Mouse (Mus musculus) MEL (cell line): ENCODE results near the gene Rtf2. TPM values are rescaled to one million over a fixed set of nuclear protein-coding genes. Genes with fewer than 3 reads are reported as not detected.

Experiments used
- DNase-seq: peaks from one replicate; pipeline ENCODE4 v3.0.0; 2011; ENCODE audit warnings: low read depth, low spot score
- H3K27ac ChIP-seq: 2 replicates; pipeline ENCODE4 v1.5.1; 2012; ENCODE audit warnings: low read depth, mild to moderate bottlenecking, control low read depth, low read length, moderate library complexity; ENCODE audit not compliant: control insufficient read depth
- H3K27me3 ChIP-seq, 2 experiments: fragments of 150-350 bp in 1 of 2; sonication (generic) in 1 of 2; 2 replicates each; pipeline ENCODE4 v1.6.1; 2012; ENCODE audit warnings: low read length in 2 of 2, mild to moderate bottlenecking in 2 of 2, improper control_type of control experiment in 1 of 2, moderate library complexity in 1 of 2; ENCODE audit not compliant: insufficient read depth in 2 of 2, control insufficient read depth in 1 of 2
- H3K36me3 ChIP-seq, 2 experiments: 2 replicates each; pipeline ENCODE4 v1.6.1; 2012 to 2014; ENCODE audit warnings: low read length in 2 of 2, improper control_type of control experiment in 1 of 2, inconsistent platforms in 1 of 2, mild to moderate bottlenecking in 1 of 2; ENCODE audit not compliant: insufficient read depth in 2 of 2, control insufficient read depth in 1 of 2
- H3K4me1 ChIP-seq, 2 experiments: fragments of 150-350 bp in 1 of 2; sonication (generic) in 1 of 2; 2 replicates each; pipeline ENCODE4 v1.6.1; 2012; ENCODE audit warnings: low read length in 2 of 2, improper control_type of control experiment in 1 of 2, mild to moderate bottlenecking in 1 of 2; ENCODE audit not compliant: insufficient read depth in 2 of 2, control insufficient read depth in 1 of 2
- H3K4me3 ChIP-seq, 2 experiments: fragments of 150-350 bp in 1 of 2; sonication (generic) in 1 of 2; 2 replicates each; pipeline ENCODE4 v1.5.1; 2012; ENCODE audit warnings: low read depth in 2 of 2, low read length in 2 of 2, mild to moderate bottlenecking in 2 of 2, moderate library complexity in 2 of 2, control low read depth in 1 of 2, improper control_type of control experiment in 1 of 2; ENCODE audit not compliant: control insufficient read depth in 1 of 2, insufficient read depth in 1 of 2
- H3K79me2 ChIP-seq: 2 replicates; pipeline ENCODE4 v1.6.1; 2012; ENCODE audit warnings: mild to moderate bottlenecking, low read length, moderate library complexity; ENCODE audit not compliant: control insufficient read depth, poor library complexity, insufficient read depth
- H3K9ac ChIP-seq: 2 replicates; pipeline ENCODE4 v1.6.1; 2012; ENCODE audit warnings: low read depth, mild to moderate bottlenecking, control low read depth, low read length, moderate library complexity; ENCODE audit not compliant: control insufficient read depth, poor library complexity, severe bottlenecking
- H3K9me3 ChIP-seq: fragments of 150-350 bp; sonication (generic); replicated peaks from 2 replicates; pipeline ENCODE4 v1.6.1; 2012; ENCODE audit warnings: mild to moderate bottlenecking, low read length, improper control_type of control experiment, moderate library complexity; ENCODE audit not compliant: insufficient read depth
- CHD2 ChIP-seq: IDR thresholded peaks from 2 replicates; pipeline ENCODE4 v1.6.1; 2011; ENCODE audit warnings: low read length, improper control_type of control experiment
- CTCF ChIP-seq, 3 experiments: IDR thresholded peaks in 2 of 3; conservative IDR thresholded peaks in 1 of 3; 2 replicates each; pipeline ENCODE4 v1.5.1; 2011 to 2012; ENCODE audit warnings: low read length in 3 of 3, low read depth in 2 of 3, mild to moderate bottlenecking in 2 of 3, improper control_type of control experiment in 1 of 3, inconsistent platforms in 1 of 3, mixed read lengths in 1 of 3, moderate library complexity in 1 of 3; ENCODE audit not compliant: control insufficient read depth in 1 of 3, insufficient read depth in 1 of 3, poor library complexity in 1 of 3, severe bottlenecking in 1 of 3
- E2F4 ChIP-seq: IDR thresholded peaks from 2 replicates; pipeline ENCODE4 v1.6.1; 2011; ENCODE audit warnings: low read depth, low read length, improper control_type of control experiment, borderline replicate concordance
- ELF1 ChIP-seq: IDR thresholded peaks from 2 replicates; pipeline ENCODE4 v1.6.1; 2014; ENCODE audit warnings: low read depth, mild to moderate bottlenecking, inconsistent platforms, low read length, improper control_type of control experiment, moderate library complexity
- GABPA ChIP-seq: IDR thresholded peaks from 2 replicates; pipeline ENCODE4 v1.6.1; 2012; ENCODE audit warnings: low read depth, mild to moderate bottlenecking, inconsistent platforms, low read length, improper control_type of control experiment, moderate library complexity
- GATA1 ChIP-seq: IDR thresholded peaks from 2 replicates; pipeline ENCODE4 v1.6.1; 2011; ENCODE audit warnings: low read depth, low read length, improper control_type of control experiment
- HCFC1 ChIP-seq: IDR thresholded peaks from 2 replicates; pipeline ENCODE4 v1.6.1; 2012; ENCODE audit warnings: low read depth, mild to moderate bottlenecking, inconsistent platforms, low read length, improper control_type of control experiment, moderate library complexity
- JUND ChIP-seq: IDR thresholded peaks from 2 replicates; pipeline ENCODE4 v1.6.1; 2011; ENCODE audit warnings: low read depth, mild to moderate bottlenecking, improper control_type of control experiment, low read length
- MAX ChIP-seq: IDR thresholded peaks from 2 replicates; pipeline ENCODE4 v1.6.1; 2011; ENCODE audit warnings: low read length, improper control_type of control experiment
- MAZ ChIP-seq: IDR thresholded peaks from 2 replicates; pipeline ENCODE4 v1.6.1; 2012; ENCODE audit warnings: low read depth, mild to moderate bottlenecking, inconsistent platforms, low read length, improper control_type of control experiment
- MYB ChIP-seq: IDR thresholded peaks from 2 replicates; pipeline ENCODE4 v1.6.1; 2011; ENCODE audit warnings: mild to moderate bottlenecking, low read depth, low read length, improper control_type of control experiment
- NELFE ChIP-seq: IDR thresholded peaks from 2 replicates; pipeline ENCODE4 v1.6.1; 2011; ENCODE audit warnings: low read depth, low read length, improper control_type of control experiment
- NRF1 ChIP-seq: IDR thresholded peaks from 2 replicates; pipeline ENCODE4 v1.6.1; 2014; ENCODE audit warnings: low read depth, mild to moderate bottlenecking, inconsistent platforms, low read length, improper control_type of control experiment, moderate library complexity; ENCODE audit not compliant: poor library complexity, insufficient read depth, severe bottlenecking
- POLR2AphosphoS2 ChIP-seq: IDR thresholded peaks from 2 replicates; pipeline ENCODE4 v1.6.1; 2011; ENCODE audit warnings: low read length, improper control_type of control experiment
- SIN3A ChIP-seq: IDR thresholded peaks from 2 replicates; pipeline ENCODE4 v1.6.1; 2012; ENCODE audit warnings: low read length, improper control_type of control experiment, inconsistent platforms
- SMC3 ChIP-seq: IDR thresholded peaks from 2 replicates; pipeline ENCODE4 v1.6.1; 2011; ENCODE audit warnings: low read depth, low read length, improper control_type of control experiment
- TAL1 ChIP-seq: IDR thresholded peaks from 2 replicates; pipeline ENCODE4 v1.6.1; 2012; ENCODE audit warnings: mild to moderate bottlenecking, inconsistent platforms, low read length, moderate library complexity, mixed read lengths
- ZMIZ1 ChIP-seq: IDR thresholded peaks from 2 replicates; pipeline ENCODE4 v1.6.1; 2012; ENCODE audit warnings: low read depth, mild to moderate bottlenecking, inconsistent platforms, low read length, improper control_type of control experiment, moderate library complexity
- polyA plus RNA-seq, 2 experiments: library from polyadenylated mRNA; stranded (reverse) in 1 of 2; unstranded in 1 of 2; fragments of >175 nt in 1 of 2; fragments of >200 nt in 1 of 2; gene quantifications; 2 replicates each; pipeline versions ENCODE4 v1.2.1 to v1.2.4; 2012; ENCODE audit warnings: low replicate concordance in 2 of 2, low read depth in 1 of 2; ENCODE audit not compliant: insufficient read length in 2 of 2, insufficient read depth in 1 of 2, missing spikeins in 1 of 2
- total RNA-seq: library from RNA; depleted of rRNA; stranded (reverse); fragments of 300-350 nt; gene quantifications from 2 replicates; pipeline ENCODE4 v1.2.3, GENCODE M21; 2012

Gene Rtf2
- total and polyA plus RNA-seq, 3 experiments = 68.2 to 81.5 TPM; not detected in 1

GRCm38 (mm10) chr2:172395961-172396360 is 44.4 kb upstream of the Rtf2 start:
- no peaks in the 10 kb centered on the region for H3K9me3 ChIP-seq
- H3K27me3 ChIP-seq = no peaks in the 10 kb centered on the region
- H3K4me1 ChIP-seq = peaks cover 0 to 17% of the 10 kb centered on the region in 2 experiments; a peak in 3 of 4 replicates
- H3K9ac ChIP-seq = no peak overlapping the region
- peaks cover 0 to 5% of the 10 kb centered on the region in 2 experiments; a peak in 2 of 4 replicates for H3K36me3 ChIP-seq
- TF ChIP-seq ZMIZ1 = no peak
- TF ChIP-seq GATA1 = no peak
- no peak for TF ChIP-seq MYB
- no peak for TF ChIP-seq NRF1
- no peak for TF ChIP-seq JUND
- TF ChIP-seq CHD2 = no peak
- no peak for TF ChIP-seq MAZ
- no peak for TF ChIP-seq SMC3
- TF ChIP-seq POLR2AphosphoS2 = no peak
- no peak for TF ChIP-seq CTCF (IDR thresholded peaks at IDR 0.05 in 2 of 3, conservative IDR thresholded peaks at IDR 0.05 in 1 of 3; ENCODE audit: control insufficient read depth in 1 of 3, insufficient read depth in 1 of 3, low read depth in 2 of 3, low read length in 3 of 3, poor library complexity in 1 of 3, severe bottlenecking in 1 of 3)
- no peak for TF ChIP-seq MAX
- no peak for TF ChIP-seq ELF1
- no peak for TF ChIP-seq SIN3A
- TF ChIP-seq E2F4 = no peak
- TF ChIP-seq TAL1 = no peak
- no peak for TF ChIP-seq NELFE
- TF ChIP-seq GABPA = no peak
- DNase-seq = no peak
- no peaks in the 10 kb centered on the region for H3K79me2 ChIP-seq
- H3K27ac ChIP-seq = no peak overlapping the region
- no peak overlapping the region for H3K4me3 ChIP-seq

GRCm38 (mm10) chr2:172399901-172400300 is 40.5 kb upstream of the Rtf2 start:
- Histone ChIP-seq H3K9ac (no peak overlapping the region), H3K9me3 (no peaks in the 10 kb centered on the region)
- TF ChIP-seq HCFC1 = no peak
- TF ChIP-seq, all 39 proteins: peak for 0
- DNase-seq = no peak
- peaks cover 0 to 17% of the 10 kb centered on the region in 2 experiments; a peak in 3 of 4 replicates for H3K4me1 ChIP-seq
- H3K27me3 ChIP-seq = no peaks in the 10 kb centered on the region
- H3K27ac ChIP-seq = no peak overlapping the region
- H3K4me3 ChIP-seq = no peak overlapping the region
- no peaks in the 10 kb centered on the region; a peak in 1 of 4 replicates for H3K36me3 ChIP-seq
- no peaks in the 10 kb centered on the region for H3K79me2 ChIP-seq
